Mouse (Mus musculus): Measurements from ENCODE around the gene Dgcr8. TPM values are rescaled to one million over a fixed set of nuclear protein-coding genes. Genes with fewer than 3 reads are reported as not detected.
A peak's percentile ranks its signal among the peaks of the same experiment; 100 is the strongest.
"Not testable (repeated sequence)": the region's sequence is repeated elsewhere in the genome, so short reads cannot be mapped to it uniquely, and the experiment has no call there.

Gene Dgcr8
- total and polyA plus RNA-seq, 2 experiments = 8.0 to 8.3 TPM

- Histone ChIP-seq H3K4me3 (ENCODE audit: insufficient read depth, low read depth, low read length) (no peak overlapping the region), H3K79me2 (ENCODE audit: control insufficient read depth, insufficient read depth, low read length) (0 out of 2 replicates have a peak, but pooled peaks cover 3% of the 10 kb centered on the region), H3K9ac (ENCODE audit: low read depth, low read length) (no peak overlapping the region), H3K27me3 (ENCODE audit: control insufficient read depth, insufficient read depth, low read length) (no peaks in the 10 kb centered on the region), H3K4me1 (ENCODE audit: control insufficient read depth, insufficient read depth, low read length) (no peaks in the 10 kb centered on the region), H3K27ac (replicated peaks; ENCODE audit: insufficient read depth, low read depth, low read length) (no peak overlapping the region), H3K36me3 (ENCODE audit: control insufficient read depth, insufficient read depth, low read length) (peaks cover 12% of the 10 kb centered on the region; the same call in 1 of the 2 replicates)
- TF ChIP-seq CTCF (IDR thresholded peaks at IDR 0.05; ENCODE audit: low read depth, low read length) = no peak
- TF ChIP-seq POLR2A (IDR thresholded peaks at IDR 0.05; ENCODE audit: extremely low read depth, insufficient read depth, low read length) = no peak
- WGBS = 81% methylated on average over 4 of the region's 4 CpGs
- DNase-seq (ENCODE audit: extremely low read depth, low read depth, low spot score) = no peak
Observed at GRCm38 (mm10) chr16:18325741-18326140, 36.7 kb upstream of the Dgcr8 start.

GRCm38 (mm10) chr16:18324031-18324430 is 35.0 kb upstream of the Dgcr8 start:
- H3K9ac ChIP-seq (ENCODE audit: low read depth, low read length) = no peak overlapping the region
- no peak overlapping the region for H3K4me3 ChIP-seq (ENCODE audit: insufficient read depth, low read depth, low read length)
- peaks cover 25% of the 10 kb centered on the region for H3K36me3 ChIP-seq (ENCODE audit: control insufficient read depth, insufficient read depth, low read length)
- H3K27ac ChIP-seq (replicated peaks; ENCODE audit: insufficient read depth, low read depth, low read length) = no peak overlapping the region
- H3K27me3 ChIP-seq (ENCODE audit: control insufficient read depth, insufficient read depth, low read length) = no peaks in the 10 kb centered on the region
- 0 out of 2 replicates have a peak, but pooled peaks cover 3% of the 10 kb centered on the region for H3K79me2 ChIP-seq (ENCODE audit: control insufficient read depth, insufficient read depth, low read length)
- no peaks in the 10 kb centered on the region for H3K4me1 ChIP-seq (ENCODE audit: control insufficient read depth, insufficient read depth, low read length)
- WGBS = 95% methylated on average over 6 of the region's 6 CpGs
- no peak for DNase-seq (ENCODE audit: extremely low read depth, low read depth, low spot score)
- TF ChIP-seq CTCF (IDR thresholded peaks at IDR 0.05; ENCODE audit: low read depth, low read length) (no peak), POLR2A (IDR thresholded peaks at IDR 0.05; ENCODE audit: extremely low read depth, insufficient read depth, low read length) (no peak)

- no peak for DNase-seq (ENCODE audit: extremely low read depth, low read depth, low spot score)
- H3K27me3 ChIP-seq (ENCODE audit: control insufficient read depth, insufficient read depth, low read length) = no peaks in the 10 kb centered on the region
- H3K27ac ChIP-seq (replicated peaks; ENCODE audit: insufficient read depth, low read depth, low read length) = no peak overlapping the region
- TF ChIP-seq CTCF (IDR thresholded peaks at IDR 0.05; ENCODE audit: low read depth, low read length) (no peak), POLR2A (IDR thresholded peaks at IDR 0.05; ENCODE audit: extremely low read depth, insufficient read depth, low read length) (no peak)
- H3K4me1 ChIP-seq (ENCODE audit: control insufficient read depth, insufficient read depth, low read length) = no peaks in the 10 kb centered on the region
- H3K9ac ChIP-seq (ENCODE audit: low read depth, low read length) = no peak overlapping the region
- 58% methylated on average over 2 of the region's 2 CpGs for WGBS
- H3K79me2 ChIP-seq (ENCODE audit: control insufficient read depth, insufficient read depth, low read length) = 0 out of 2 replicates have a peak, but pooled peaks cover 3% of the 10 kb centered on the region
- H3K36me3 ChIP-seq (ENCODE audit: control insufficient read depth, insufficient read depth, low read length) = peaks cover 26% of the 10 kb centered on the region
- no peak overlapping the region for H3K4me3 ChIP-seq (ENCODE audit: insufficient read depth, low read depth, low read length)
Observed at GRCm38 (mm10) chr16:18323460-18323859, 34.4 kb upstream of the Dgcr8 start.

- H3K27ac ChIP-seq (replicated peaks; ENCODE audit: insufficient read depth, low read depth, low read length) = no peak overlapping the region
- peaks cover 26% of the 10 kb centered on the region for H3K36me3 ChIP-seq (ENCODE audit: control insufficient read depth, insufficient read depth, low read length)
- no peak for TF ChIP-seq POLR2A (IDR thresholded peaks at IDR 0.05; ENCODE audit: extremely low read depth, insufficient read depth, low read length)
- no peak for TF ChIP-seq CTCF (IDR thresholded peaks at IDR 0.05; ENCODE audit: low read depth, low read length)
- H3K27me3 ChIP-seq (ENCODE audit: control insufficient read depth, insufficient read depth, low read length) = no peaks in the 10 kb centered on the region
- no peak for DNase-seq (ENCODE audit: extremely low read depth, low read depth, low spot score)
- WGBS = 69% methylated on average over 2 of the region's 2 CpGs
- no peak overlapping the region for H3K4me3 ChIP-seq (ENCODE audit: insufficient read depth, low read depth, low read length)
- H3K9ac ChIP-seq (ENCODE audit: low read depth, low read length) = no peak overlapping the region
- H3K79me2 ChIP-seq (ENCODE audit: control insufficient read depth, insufficient read depth, low read length) = no peaks in the 10 kb centered on the region
- no peaks in the 10 kb centered on the region for H3K4me1 ChIP-seq (ENCODE audit: control insufficient read depth, insufficient read depth, low read length)
Observed at GRCm38 (mm10) chr16:18321443-18321842, 32.4 kb upstream of the Dgcr8 start.

GRCm38 (mm10) chr16:18318992-18319391 is 29.9 kb upstream of the Dgcr8 start:
- Histone ChIP-seq H3K4me3 (ENCODE audit: insufficient read depth, low read depth, low read length) (no peak overlapping the region), H3K27me3 (ENCODE audit: control insufficient read depth, insufficient read depth, low read length) (no peaks in the 10 kb centered on the region), H3K79me2 (ENCODE audit: control insufficient read depth, insufficient read depth, low read length) (no peaks in the 10 kb centered on the region), H3K36me3 (ENCODE audit: control insufficient read depth, insufficient read depth, low read length) (peaks cover 32% of the 10 kb centered on the region), H3K9ac (ENCODE audit: low read depth, low read length) (no peak overlapping the region), H3K4me1 (ENCODE audit: control insufficient read depth, insufficient read depth, low read length) (no peaks in the 10 kb centered on the region), H3K27ac (replicated peaks; ENCODE audit: insufficient read depth, low read depth, low read length) (no peak overlapping the region)
- WGBS = 88% methylated on average over 3 of the region's 3 CpGs
- no peak for TF ChIP-seq POLR2A (IDR thresholded peaks at IDR 0.05; ENCODE audit: extremely low read depth, insufficient read depth, low read length)
- TF ChIP-seq CTCF (IDR thresholded peaks at IDR 0.05; ENCODE audit: low read depth, low read length) = no peak
- DNase-seq (ENCODE audit: extremely low read depth, low read depth, low spot score) = no peak

- WGBS = 97% methylated on average over 1 of the region's 1 CpGs
- Histone ChIP-seq H3K27ac (replicated peaks; ENCODE audit: insufficient read depth, low read depth, low read length) (no peak overlapping the region), H3K9ac (ENCODE audit: low read depth, low read length) (no peak overlapping the region), H3K36me3 (ENCODE audit: control insufficient read depth, insufficient read depth, low read length) (peaks cover 53% of the 10 kb centered on the region), H3K4me3 (ENCODE audit: insufficient read depth, low read depth, low read length) (no peak overlapping the region), H3K79me2 (ENCODE audit: control insufficient read depth, insufficient read depth, low read length) (no peaks in the 10 kb centered on the region), H3K4me1 (ENCODE audit: control insufficient read depth, insufficient read depth, low read length) (no peaks in the 10 kb centered on the region), H3K27me3 (ENCODE audit: control insufficient read depth, insufficient read depth, low read length) (no peaks in the 10 kb centered on the region)
- no peak for TF ChIP-seq POLR2A (IDR thresholded peaks at IDR 0.05; ENCODE audit: extremely low read depth, insufficient read depth, low read length)
- TF ChIP-seq CTCF (IDR thresholded peaks at IDR 0.05; ENCODE audit: low read depth, low read length) = no peak
- no peak for DNase-seq (ENCODE audit: extremely low read depth, low read depth, low spot score)
Observed at GRCm38 (mm10) chr16:18308159-18308558, 19.1 kb upstream of the Dgcr8 start.

- peaks cover 17% of the 10 kb centered on the region for H3K79me2 ChIP-seq (ENCODE audit: control insufficient read depth, insufficient read depth, low read length)
- not testable (repeated sequence) for DNase-seq (ENCODE audit: extremely low read depth, low read depth, low spot score); H3K27me3 ChIP-seq (ENCODE audit: control insufficient read depth, insufficient read depth, low read length); H3K4me1 ChIP-seq (ENCODE audit: control insufficient read depth, insufficient read depth, low read length); H3K27ac ChIP-seq (replicated peaks; ENCODE audit: insufficient read depth, low read depth, low read length); H3K36me3 ChIP-seq (ENCODE audit: control insufficient read depth, insufficient read depth, low read length); H3K9ac ChIP-seq (ENCODE audit: low read depth, low read length)
- peak overlapping the region; percentile 41 for H3K4me3 ChIP-seq (ENCODE audit: insufficient read depth, low read depth, low read length)
- 5% methylated on average over 10 of the region's 10 CpGs for WGBS
Observed at GRCm38 (mm10) chr16:18289614-18290013, 568 bp upstream of the Dgcr8 start.

Data from liver, adult 2 months (tissue).